Mouse (Mus musculus): ENCODE measurements around the gene Chst8. TPM values are rescaled to one million over a fixed set of nuclear protein-coding genes. Genes with fewer than 3 reads are reported as not detected.

Chst8 gene
- total RNA-seq, 2 experiments from 2014 or later: 20.9 to 22.0 TPM

- no peak for TF ChIP-seq CTCF (IDR thresholded peaks at IDR 0.05)
- peak overlapping the region; percentile 88 for H3K27ac ChIP-seq
- DNase-seq (ENCODE audit: extremely low spot score in 1 of 2, low spot score in 2 of 2): peak; percentile 52 to 56
- intact Hi-C loops (cut with DNase I): loop anchor here (5.0 kb wide), 2 partner anchors 162 to 402 kb away; partner anchors contain the start of gene Gm6096
- peak overlapping the region; percentile 80 for H3K4me3 ChIP-seq
Measured at GRCm38 (mm10) chr7:34654441-34655085, 157.9 kb downstream of the Chst8 start.

GRCm38 (mm10) chr7:34653731-34654440 lies 158.6 kb downstream of the Chst8 start:
- intact Hi-C loops (cut with DNase I): no loop called here
- peak overlapping the region; percentile 80 for H3K4me3 ChIP-seq
- no peak for TF ChIP-seq CTCF (IDR thresholded peaks at IDR 0.05)
- no peak for DNase-seq (ENCODE audit: extremely low spot score in 1 of 2, low spot score in 2 of 2)
- H3K27ac ChIP-seq: no peak overlapping the region

- no peak for DNase-seq (ENCODE audit: extremely low spot score in 1 of 2, low spot score in 2 of 2)
- peak overlapping the region; percentile 80 for H3K4me3 ChIP-seq
- intact Hi-C loops (cut with DNase I): no loop called here
- TF ChIP-seq CTCF (IDR thresholded peaks at IDR 0.05): no peak
- no peak overlapping the region for H3K27ac ChIP-seq
Measured at GRCm38 (mm10) chr7:34652751-34653502, 159.6 kb downstream of the Chst8 start.

GRCm38 (mm10) chr7:34651381-34651780 lies 161.1 kb downstream of the Chst8 start:
- intact Hi-C loops (cut with DNase I): no loop called here
- no peak overlapping the region for H3K27ac ChIP-seq
- TF ChIP-seq CTCF (IDR thresholded peaks at IDR 0.05): no peak
- DNase-seq (ENCODE audit: extremely low spot score in 1 of 2, low spot score in 2 of 2): no peak
- H3K4me3 ChIP-seq: no peak overlapping the region

GRCm38 (mm10) chr7:34647052-34647451 lies 165.5 kb downstream of the Chst8 start:
- TF ChIP-seq CTCF (IDR thresholded peaks at IDR 0.05): no peak
- intact Hi-C loops (cut with DNase I): no loop called here
- peak in 1 of 2 experiments; percentile 56 for DNase-seq (ENCODE audit: extremely low spot score in 1 of 2, low spot score in 2 of 2)
- Histone ChIP-seq H3K4me3 (no peak overlapping the region), H3K27ac (no peak overlapping the region)

GRCm38 (mm10) chr7:34646144-34646795 lies 166.2 kb downstream of the Chst8 start:
- H3K4me3 ChIP-seq: no peak overlapping the region
- intact Hi-C loops (cut with DNase I): no loop called here
- DNase-seq (ENCODE audit: extremely low spot score in 1 of 2, low spot score in 2 of 2): no peak
- TF ChIP-seq CTCF (IDR thresholded peaks at IDR 0.05): no peak
- no peak overlapping the region for H3K27ac ChIP-seq

- Histone ChIP-seq H3K4me3 (no peak overlapping the region), H3K27ac (no peak overlapping the region)
- no peak for DNase-seq (ENCODE audit: extremely low spot score in 1 of 2, low spot score in 2 of 2)
- TF ChIP-seq CTCF (IDR thresholded peaks at IDR 0.05): no peak
- intact Hi-C loops (cut with DNase I): no loop called here
Measured at GRCm38 (mm10) chr7:34645623-34646022, 166.9 kb downstream of the Chst8 start.

- intact Hi-C loops (cut with DNase I): no loop called here
- DNase-seq (ENCODE audit: extremely low spot score in 1 of 2, low spot score in 2 of 2): no peak
- TF ChIP-seq CTCF (IDR thresholded peaks at IDR 0.05): no peak
- no peak overlapping the region for H3K4me3 ChIP-seq
- no peak overlapping the region for H3K27ac ChIP-seq
Measured at GRCm38 (mm10) chr7:34644591-34644990, 167.9 kb downstream of the Chst8 start.

- DNase-seq (ENCODE audit: extremely low spot score in 1 of 2, low spot score in 2 of 2): no peak
- Histone ChIP-seq H3K4me3 (no peak overlapping the region), H3K27ac (no peak overlapping the region)
- intact Hi-C loops (cut with DNase I): no loop called here
- TF ChIP-seq CTCF (IDR thresholded peaks at IDR 0.05): no peak
Measured at GRCm38 (mm10) chr7:34643329-34643728, 169.2 kb downstream of the Chst8 start.

- no peak overlapping the region for H3K27ac ChIP-seq
- H3K4me3 ChIP-seq: no peak overlapping the region
- DNase-seq (ENCODE audit: extremely low spot score in 1 of 2, low spot score in 2 of 2): no peak
- intact Hi-C loops (cut with DNase I): no loop called here
- TF ChIP-seq CTCF (IDR thresholded peaks at IDR 0.05): no peak
Measured at GRCm38 (mm10) chr7:34641968-34642367, 170.5 kb downstream of the Chst8 start.

- TF ChIP-seq CTCF (IDR thresholded peaks at IDR 0.05): no peak
- Histone ChIP-seq H3K4me3 (no peak overlapping the region), H3K27ac (no peak overlapping the region)
- intact Hi-C loops (cut with DNase I): no loop called here
- no peak for DNase-seq (ENCODE audit: extremely low spot score in 1 of 2, low spot score in 2 of 2)
Measured at GRCm38 (mm10) chr7:34639798-34640197, 172.7 kb downstream of the Chst8 start.

GRCm38 (mm10) chr7:34636661-34637060 lies 175.8 kb downstream of the Chst8 start:
- H3K27ac ChIP-seq: no peak overlapping the region
- intact Hi-C loops (cut with DNase I): no loop called here
- TF ChIP-seq CTCF (IDR thresholded peaks at IDR 0.05): no peak
- no peak overlapping the region for H3K4me3 ChIP-seq
- no peak for DNase-seq (ENCODE audit: extremely low spot score in 1 of 2, low spot score in 2 of 2)
